Mouse (Mus musculus) megakaryocyte, embryonic 14.5 days (primary cell): Measurements from ENCODE around the gene B4gat1. TPM values are rescaled to one million over a fixed set of nuclear protein-coding genes. Genes with fewer than 3 reads are reported as not detected.
"Not testable (repeated sequence)": the region's sequence is repeated elsewhere in the genome, so short reads cannot be mapped to it uniquely, and the experiment has no call there.

Experiments used
- H3K27me3 ChIP-seq: replicated peaks from 2 replicates; pipeline ENCODE3; 2012; ENCODE audit warnings: inconsistent platforms
- H3K36me3 ChIP-seq: replicated peaks from 2 replicates; pipeline ENCODE3; 2012; ENCODE audit warnings: low read length, inconsistent platforms, mixed read lengths
- H3K4me1 ChIP-seq: 2 replicates; pipeline ENCODE4 v1.6.1; 2012; ENCODE audit warnings: inconsistent platforms
- H3K4me3 ChIP-seq: replicated peaks from 2 replicates; pipeline ENCODE3; 2012; ENCODE audit warnings: moderate library complexity, mild to moderate bottlenecking, inconsistent platforms
- H3K9me3 ChIP-seq: 2 replicates; pipeline ENCODE4 v1.6.1; 2012; ENCODE audit warnings: inconsistent platforms
- FLI1 ChIP-seq: IDR thresholded peaks from 2 replicates; pipeline ENCODE4 v1.6.1; 2012; ENCODE audit warnings: low read length, inconsistent platforms, mixed read lengths
- GATA1 ChIP-seq: IDR thresholded peaks from 3 replicates; pipeline ENCODE4 v1.6.1; 2012; ENCODE audit warnings: mixed read lengths, low read length, inconsistent platforms, borderline replicate concordance
- polyA plus RNA-seq: library from polyadenylated mRNA; stranded (reverse); fragments of >175 nt; gene quantifications from 2 replicates; pipeline ENCODE4 v1.2.3, GENCODE M21; 2012; ENCODE audit warnings: low replicate concordance; ENCODE audit not compliant: insufficient read depth

The B4gat1 gene
- polyA plus RNA-seq, 1 experiment: 2.0 TPM

DNA sequence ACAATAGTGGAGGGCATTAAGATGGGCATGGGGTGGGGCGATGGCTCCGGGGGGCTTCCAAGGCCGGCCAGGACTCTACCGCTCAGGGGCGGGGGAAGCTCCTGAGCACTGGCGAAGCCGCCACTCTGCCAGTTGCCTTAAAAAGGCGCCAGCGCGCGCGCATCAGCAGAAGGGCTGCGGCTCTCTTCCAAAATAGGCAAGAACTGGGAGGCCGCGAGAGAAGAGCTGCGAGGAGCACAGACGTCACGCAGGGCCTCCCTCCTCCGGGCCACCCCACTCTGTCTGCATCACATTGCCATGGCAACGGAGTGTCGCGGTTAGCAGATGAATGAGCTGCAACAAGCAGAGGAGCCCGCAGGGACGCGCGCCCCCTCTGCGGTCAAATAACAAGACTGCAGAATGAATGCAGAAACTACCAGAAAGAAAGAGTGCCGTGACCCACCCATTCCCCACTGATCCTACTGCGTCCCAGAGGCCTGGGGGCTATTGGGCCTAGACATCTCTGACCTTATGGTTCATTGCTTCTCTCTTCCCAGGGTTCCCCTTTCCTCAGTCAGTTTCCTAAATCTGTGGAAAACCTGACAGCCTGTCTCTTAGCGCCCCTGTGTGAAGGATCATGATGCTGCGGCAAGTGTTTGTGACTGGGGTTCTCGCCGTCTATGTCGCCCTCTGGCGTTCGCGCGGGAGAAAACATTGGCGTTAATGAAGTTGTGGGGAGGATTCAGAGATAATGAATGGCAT lies 36.8 kb upstream of the B4gat1 start:
- Histone ChIP-seq H3K9me3 (peaks cover 8% of the 10 kb centered on the region), H3K27me3 (peaks cover 59% of the 10 kb centered on the region), H3K4me3 (peak overlapping the region; percentile 83), H3K4me1 (peaks cover 37% of the 10 kb centered on the region), H3K36me3 (no peaks in the 10 kb centered on the region)
- TF ChIP-seq FLI1: no peak
- TF ChIP-seq GATA1: no peak

DNA sequence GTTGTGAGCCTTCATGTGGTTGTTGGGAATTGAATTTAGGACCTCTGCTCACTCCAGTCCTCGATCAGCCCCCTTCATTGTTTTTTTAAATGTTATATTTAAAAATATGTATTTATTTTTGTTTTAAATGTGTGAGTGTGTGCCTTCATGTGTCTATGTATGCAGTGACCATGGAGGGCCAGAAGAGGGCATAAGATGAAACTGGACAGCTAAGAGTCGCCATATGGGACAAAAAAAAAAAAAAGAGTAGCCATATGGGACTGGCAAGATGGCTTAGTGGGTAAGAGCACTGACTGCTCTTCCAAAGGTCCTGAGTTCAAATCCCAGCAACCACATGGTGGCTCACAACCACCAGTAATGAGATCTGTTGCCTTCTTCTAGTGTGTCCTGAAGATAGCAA lies 35.0 kb upstream of the B4gat1 start:
- Histone ChIP-seq H3K4me1 (peaks cover 28% of the 10 kb centered on the region), H3K9me3 (peaks cover 16% of the 10 kb centered on the region), H3K27me3 (peaks cover 46% of the 10 kb centered on the region)
- H3K36me3 ChIP-seq, H3K4me3 ChIP-seq: not testable (repeated sequence)

DNA sequence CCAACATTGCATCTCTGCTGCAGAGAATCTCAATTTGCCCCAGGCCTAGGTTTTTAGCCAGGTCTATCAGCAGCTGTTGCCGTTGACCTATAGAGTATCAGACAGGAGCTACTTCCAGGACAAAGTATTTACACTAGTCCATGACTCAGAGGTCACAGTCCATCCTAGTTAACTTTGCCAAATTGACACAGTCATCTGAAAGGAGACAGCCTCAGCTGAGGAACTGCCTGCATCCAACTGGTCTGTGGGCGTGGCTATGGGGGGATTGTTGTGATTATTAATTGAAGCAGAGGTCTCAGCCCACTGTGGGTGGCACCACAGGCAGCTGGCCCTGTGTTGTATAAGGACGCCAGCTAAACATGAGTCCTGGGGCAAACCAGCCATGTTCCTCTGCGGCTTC lies 33.7 kb upstream of the B4gat1 start:
- Histone ChIP-seq H3K4me3 (no peak overlapping the region), H3K9me3 (peaks cover 16% of the 10 kb centered on the region), H3K4me1 (peaks cover 17% of the 10 kb centered on the region), H3K36me3 (no peaks in the 10 kb centered on the region), H3K27me3 (peaks cover 35% of the 10 kb centered on the region)
- TF ChIP-seq FLI1 (no peak), GATA1 (no peak)

DNA sequence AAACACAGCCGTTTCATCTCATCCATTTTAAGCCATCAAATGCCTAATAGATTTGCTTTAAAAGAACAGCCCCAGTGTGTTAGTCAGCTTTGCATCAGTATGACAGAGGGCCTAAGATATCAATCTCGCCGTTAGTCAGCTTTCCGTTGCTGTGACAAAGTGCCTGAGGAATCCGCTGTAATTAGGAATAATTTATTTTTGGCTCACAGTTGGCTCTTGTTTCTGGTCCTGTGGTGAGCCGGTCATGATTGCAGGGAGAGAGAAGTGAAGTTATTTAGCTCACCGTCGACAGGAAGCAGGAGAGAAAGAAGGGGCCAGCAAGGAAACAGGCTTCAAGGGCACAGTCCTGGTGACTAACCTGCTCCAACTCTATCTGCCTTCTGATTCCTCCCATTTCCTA lies 25.5 kb upstream of the B4gat1 start:
- Histone ChIP-seq H3K4me1 (peaks cover 20% of the 10 kb centered on the region), H3K9me3 (no peaks in the 10 kb centered on the region), H3K36me3 (no peaks in the 10 kb centered on the region), H3K27me3 (peaks cover 25% of the 10 kb centered on the region), H3K4me3 (no peak overlapping the region)
- no peak for TF ChIP-seq FLI1

DNA sequence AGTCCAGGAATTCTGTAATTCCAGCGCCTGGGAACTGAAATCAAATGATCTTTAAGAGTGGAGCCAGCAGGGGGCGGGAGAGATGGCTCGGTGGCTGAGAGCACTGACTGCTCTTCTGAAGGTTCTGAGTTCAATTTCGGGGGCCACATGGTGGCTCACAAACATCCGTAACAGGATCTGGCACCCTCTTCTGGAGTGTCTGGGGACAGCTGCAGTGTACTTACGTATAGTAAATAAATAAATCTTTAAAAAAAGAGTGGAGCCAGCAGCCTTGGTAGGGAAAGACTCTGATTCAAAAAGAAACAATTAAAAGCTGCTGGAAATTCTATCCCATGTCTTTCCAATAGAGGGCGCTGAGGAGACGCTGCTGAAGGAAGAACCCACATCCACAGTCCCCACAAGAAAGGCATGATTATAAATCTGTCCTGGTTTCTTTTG lies 23.6 kb upstream of the B4gat1 start:
- H3K27me3 ChIP-seq: peaks cover 23% of the 10 kb centered on the region
- no peaks in the 10 kb centered on the region for H3K36me3 ChIP-seq
- no peak overlapping the region for H3K4me3 ChIP-seq
- TF ChIP-seq GATA1 (no peak), FLI1 (no peak)
- H3K9me3 ChIP-seq: no peaks in the 10 kb centered on the region
- peaks cover 28% of the 10 kb centered on the region for H3K4me1 ChIP-seq

DNA sequence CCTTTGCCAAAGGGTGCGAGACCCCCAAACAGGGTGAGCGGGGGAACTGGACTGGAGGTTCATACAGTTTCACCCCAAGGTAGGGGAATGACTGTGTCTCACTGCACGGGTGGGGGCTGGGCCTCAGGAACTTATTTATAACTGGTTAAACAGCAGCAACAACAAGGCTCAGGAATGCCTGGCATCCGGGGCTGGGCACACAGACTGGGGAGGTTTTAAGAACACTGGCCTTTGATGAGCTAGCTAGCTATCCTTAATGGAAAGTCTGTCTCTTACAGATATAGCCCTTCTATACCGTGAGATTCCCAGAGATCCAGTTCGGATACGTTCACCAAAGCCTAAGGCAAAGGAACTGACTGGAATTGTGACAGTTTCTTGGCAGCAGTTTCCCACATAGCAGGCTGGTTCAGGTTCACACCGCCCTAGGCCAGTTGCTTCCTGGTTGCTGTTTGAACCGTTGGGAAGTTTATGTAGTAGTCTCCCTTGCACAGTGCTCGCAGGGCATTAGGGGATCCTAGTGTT lies 22.3 kb upstream of the B4gat1 start:
- no peak overlapping the region for H3K4me3 ChIP-seq
- TF ChIP-seq FLI1 (no peak), GATA1 (no peak)
- H3K4me1 ChIP-seq: peaks cover 31% of the 10 kb centered on the region
- no peaks in the 10 kb centered on the region for H3K9me3 ChIP-seq
- peaks cover 25% of the 10 kb centered on the region for H3K27me3 ChIP-seq
- H3K36me3 ChIP-seq: no peaks in the 10 kb centered on the region

DNA sequence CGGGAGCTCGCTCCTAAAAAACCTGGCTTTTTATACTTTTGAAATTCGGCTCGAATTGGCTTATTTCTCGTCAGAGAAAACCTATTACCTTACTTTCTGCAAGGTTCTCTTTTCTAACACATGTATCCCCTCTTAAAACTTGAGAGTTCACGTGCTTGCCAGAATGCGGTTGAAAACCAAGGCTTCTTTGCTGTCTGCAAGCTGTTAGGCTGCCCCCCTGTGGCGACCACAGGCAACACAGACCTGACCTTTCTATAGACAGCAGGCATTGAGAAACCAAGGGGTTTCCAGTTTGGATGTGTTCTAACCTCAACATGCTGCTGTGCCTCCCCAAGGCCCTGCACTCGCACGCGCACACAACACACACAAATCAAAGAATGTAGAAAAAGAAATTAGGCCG lies 21.8 kb upstream of the B4gat1 start:
- no peaks in the 10 kb centered on the region for H3K36me3 ChIP-seq
- H3K27me3 ChIP-seq: peaks cover 22% of the 10 kb centered on the region
- H3K4me3 ChIP-seq: no peak overlapping the region
- peaks cover 31% of the 10 kb centered on the region for H3K4me1 ChIP-seq
- no peaks in the 10 kb centered on the region for H3K9me3 ChIP-seq
- no peak for TF ChIP-seq GATA1
- no peak for TF ChIP-seq FLI1

DNA sequence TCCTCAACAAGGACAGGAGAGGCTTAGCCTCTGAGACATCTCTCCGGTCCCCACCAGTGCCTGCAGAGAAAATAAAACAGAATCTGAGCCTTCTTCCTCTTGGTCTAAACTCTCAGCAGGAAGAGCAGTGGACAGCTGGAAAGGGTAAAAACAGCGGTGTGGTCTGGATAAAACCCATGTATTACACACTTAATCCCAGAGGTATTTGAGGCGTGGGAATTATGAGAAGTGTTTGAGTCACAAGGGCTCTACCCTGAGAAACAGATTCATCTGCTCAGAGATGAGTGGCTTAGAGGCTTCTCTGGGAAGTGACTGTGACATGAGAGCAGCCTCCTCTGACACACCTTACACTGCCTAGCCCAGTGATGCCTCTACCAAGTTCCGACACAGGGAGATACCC lies 21.0 kb upstream of the B4gat1 start:
- no peak overlapping the region for H3K4me3 ChIP-seq
- no peaks in the 10 kb centered on the region for H3K9me3 ChIP-seq
- peaks cover 31% of the 10 kb centered on the region for H3K4me1 ChIP-seq
- no peaks in the 10 kb centered on the region for H3K36me3 ChIP-seq
- TF ChIP-seq GATA1 (no peak), FLI1 (no peak)
- peaks cover 17% of the 10 kb centered on the region for H3K27me3 ChIP-seq

DNA sequence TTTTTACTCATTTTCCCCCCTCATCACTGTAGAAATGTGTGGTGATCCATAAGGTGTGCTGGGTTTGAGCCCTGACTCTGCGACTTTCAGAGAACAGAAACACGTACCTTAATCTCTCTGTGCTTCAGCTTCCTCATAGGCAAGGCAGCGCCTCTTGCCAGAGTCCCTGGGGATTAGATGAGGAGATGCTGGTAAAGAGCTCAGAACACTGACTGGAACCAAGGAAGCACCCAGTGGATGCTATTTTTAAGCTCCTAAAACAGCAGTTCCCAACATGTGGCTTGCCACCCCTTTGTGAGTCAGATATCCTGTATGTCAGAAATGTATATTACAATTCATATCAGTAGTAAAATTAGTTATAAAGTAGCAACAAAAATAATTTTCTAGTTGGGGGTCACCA lies 20.4 kb upstream of the B4gat1 start:
- TF ChIP-seq GATA1 (no peak), FLI1 (no peak)
- Histone ChIP-seq H3K9me3 (no peaks in the 10 kb centered on the region), H3K27me3 (peaks cover 11% of the 10 kb centered on the region), H3K4me3 (no peak overlapping the region), H3K36me3 (no peaks in the 10 kb centered on the region), H3K4me1 (peaks cover 33% of the 10 kb centered on the region)

DNA sequence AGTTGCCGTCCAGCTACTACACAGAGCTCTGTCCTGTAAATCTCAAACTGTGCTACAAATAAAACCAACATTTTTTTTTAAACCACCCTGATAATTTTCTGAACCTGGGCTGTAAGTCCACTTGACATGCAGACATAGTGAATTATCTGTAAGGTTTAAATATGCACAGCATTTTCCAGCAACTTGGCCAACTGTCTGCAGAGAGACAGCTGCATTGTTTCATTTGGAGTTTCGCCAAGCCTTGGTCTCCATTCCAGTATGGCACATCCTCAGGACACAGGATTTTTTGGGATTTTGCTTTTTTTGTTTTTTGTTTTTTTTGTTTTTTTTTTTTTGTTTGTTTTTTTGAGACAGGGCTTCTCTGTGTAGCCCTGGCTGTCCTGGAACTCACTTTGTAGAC lies 17.2 kb upstream of the B4gat1 start:
- Histone ChIP-seq H3K4me1 (peaks cover 44% of the 10 kb centered on the region), H3K4me3 (no peak overlapping the region), H3K36me3 (peaks cover 3% of the 10 kb centered on the region), H3K9me3 (no peaks in the 10 kb centered on the region), H3K27me3 (peaks cover 6% of the 10 kb centered on the region)
- TF ChIP-seq FLI1 (no peak), GATA1 (no peak)
